Mouse (Mus musculus): ENCODE measurements around the gene Gpr137c. TPM values are rescaled to one million over a fixed set of nuclear protein-coding genes. Genes with fewer than 3 reads are reported as not detected.

Gene Gpr137c
- polyA plus RNA-seq, 1 experiment = 1.7 TPM

DNA sequence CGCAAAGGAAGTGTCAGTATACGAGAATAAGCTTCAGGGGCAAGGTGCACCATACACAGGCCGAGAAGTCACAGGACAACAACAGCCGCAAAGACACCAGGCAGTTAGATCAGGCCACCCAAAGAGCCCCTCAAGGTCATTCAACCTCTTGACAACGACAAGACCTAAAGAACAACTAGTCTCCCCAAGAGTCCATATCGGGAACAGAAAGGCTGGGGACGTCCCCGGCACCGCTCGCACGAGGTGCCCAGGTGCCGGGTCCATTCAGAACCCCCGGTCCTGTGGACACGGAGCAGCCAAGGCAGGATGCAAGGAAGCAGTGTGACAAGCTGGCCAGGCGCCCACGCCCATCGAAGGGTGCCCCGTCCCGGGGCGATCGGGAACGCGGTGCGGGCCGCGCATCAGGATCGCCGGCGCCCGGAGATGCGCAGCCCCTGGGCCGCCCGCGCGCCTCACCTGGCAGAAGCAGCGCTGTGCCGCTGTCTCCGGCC lies 98.4 kb downstream of the Gpr137c start:
- TF ChIP-seq POLR2A (IDR thresholded peaks at IDR 0.05; ENCODE audit: low read depth, low read length) = no peak
- TF ChIP-seq CTCF (conservative IDR thresholded peaks at IDR 0.05; ENCODE audit: insufficient read depth, insufficient read length, low read depth, low read length) = no peak
- peak; percentile 45 for DNase-seq
- no peaks in the 10 kb centered on the region for H3K36me3 ChIP-seq (ENCODE audit: control insufficient read depth, insufficient read depth, low read length)
- H3K27ac ChIP-seq (ENCODE audit: insufficient read depth, low read depth, low read length) = peak overlapping the region; percentile 31
- no peaks in the 10 kb centered on the region for H3K4me1 ChIP-seq (ENCODE audit: control insufficient read depth, insufficient read depth, low read length)
- 3% methylated on average over 38 of the region's 38 CpGs for WGBS
- peak overlapping the region; percentile 74 for H3K4me3 ChIP-seq (ENCODE audit: insufficient read depth, low read depth, low read length)
- H3K27me3 ChIP-seq (replicated peaks; ENCODE audit: control insufficient read depth, insufficient read depth, low read length) = no peaks in the 10 kb centered on the region

DNA sequence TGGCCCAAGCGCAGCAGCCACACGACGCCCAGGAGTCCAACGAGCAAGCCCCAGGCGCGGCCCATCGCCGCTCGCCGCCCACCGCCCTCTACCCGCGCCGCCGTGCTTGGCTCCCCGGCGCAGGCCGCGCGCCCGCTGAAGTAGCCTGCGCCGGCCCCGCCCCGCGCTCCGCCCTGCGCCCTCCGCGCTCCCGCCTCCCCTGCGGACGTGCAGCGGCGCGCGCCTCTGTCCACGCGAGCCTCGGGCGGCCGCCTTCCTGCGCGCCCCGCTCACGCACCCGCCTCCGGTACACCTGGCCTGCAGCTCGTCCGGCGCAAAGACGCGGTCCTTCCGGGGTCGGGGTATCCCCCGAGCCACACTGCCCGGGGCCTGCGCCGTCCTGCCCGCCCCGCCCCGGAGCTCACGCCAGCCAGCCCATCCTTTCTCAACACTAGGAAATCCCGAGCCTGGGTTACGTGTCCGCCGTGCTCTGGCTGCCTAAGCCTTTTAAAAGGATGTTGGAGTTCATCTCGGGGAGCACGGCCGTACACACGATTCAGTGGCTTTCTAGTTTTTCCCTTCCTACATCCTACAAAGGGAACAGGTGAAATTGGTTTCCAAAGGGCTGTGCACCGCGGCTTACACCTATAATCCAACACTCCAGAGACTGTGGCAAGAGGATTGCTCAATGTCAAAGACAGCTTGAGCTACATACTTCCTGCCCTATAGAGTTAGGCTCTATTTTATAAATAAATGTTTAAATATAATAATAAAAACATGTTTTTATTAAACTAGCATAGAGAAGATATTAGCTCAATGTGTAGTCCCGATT lies 99.1 kb downstream of the Gpr137c start, which contains the start of gene Ero1l:
Gene Ero1l (minus strand): TSS at position 346 of the 811 bp plus-strand sequence.
- peak within 1 kb of the TSS; percentile 34 for H3K27ac ChIP-seq (ENCODE audit: insufficient read depth, low read depth, low read length)
- peak within 1 kb of the TSS; percentile 74 for H3K4me3 ChIP-seq (ENCODE audit: insufficient read depth, low read depth, low read length)
- DNase-seq = peak; percentile 88
- H3K36me3 ChIP-seq (ENCODE audit: control insufficient read depth, insufficient read depth, low read length) = no peaks in the 10 kb centered on the region
- no peaks in the 10 kb centered on the region for H3K4me1 ChIP-seq (ENCODE audit: control insufficient read depth, insufficient read depth, low read length)
- no peaks in the 10 kb centered on the region for H3K27me3 ChIP-seq (replicated peaks; ENCODE audit: control insufficient read depth, insufficient read depth, low read length)
- WGBS = 2% methylated on average over 66 of the region's 74 CpGs
- TF ChIP-seq CTCF (conservative IDR thresholded peaks at IDR 0.05; ENCODE audit: insufficient read depth, insufficient read length, low read depth, low read length) = no peak
- TF ChIP-seq POLR2A (IDR thresholded peaks at IDR 0.05; ENCODE audit: low read depth, low read length) = peak; percentile 41

DNA sequence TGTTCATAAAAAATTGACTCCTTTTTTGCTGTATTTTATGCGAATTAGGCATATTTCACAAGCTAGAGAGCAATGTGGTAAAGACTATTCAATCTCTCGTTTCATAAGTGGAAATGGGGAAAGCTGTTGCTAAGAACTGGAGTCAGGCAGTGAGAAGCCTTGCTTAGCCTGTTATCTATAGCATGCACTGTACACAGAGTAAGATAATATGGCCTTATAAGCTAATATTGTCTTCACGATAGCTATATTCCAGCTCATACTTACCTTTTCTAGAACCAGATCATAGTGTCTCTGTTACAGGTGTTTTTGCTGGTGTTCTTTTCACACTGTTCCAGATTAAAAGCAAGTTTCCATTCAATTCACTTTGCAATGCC lies 99.7 kb downstream of the Gpr137c start:
- DNase-seq = no peak
- Histone ChIP-seq H3K36me3 (ENCODE audit: control insufficient read depth, insufficient read depth, low read length) (no peaks in the 10 kb centered on the region), H3K4me3 (ENCODE audit: insufficient read depth, low read depth, low read length) (no peak overlapping the region), H3K4me1 (ENCODE audit: control insufficient read depth, insufficient read depth, low read length) (no peaks in the 10 kb centered on the region), H3K27me3 (replicated peaks; ENCODE audit: control insufficient read depth, insufficient read depth, low read length) (no peaks in the 10 kb centered on the region), H3K27ac (ENCODE audit: insufficient read depth, low read depth, low read length) (no peak overlapping the region)
- no peak for TF ChIP-seq POLR2A (IDR thresholded peaks at IDR 0.05; ENCODE audit: low read depth, low read length)
- TF ChIP-seq CTCF (conservative IDR thresholded peaks at IDR 0.05; ENCODE audit: insufficient read depth, insufficient read length, low read depth, low read length) = no peak
- WGBS = 68% methylated on average over 3 of the region's 3 CpGs

DNA sequence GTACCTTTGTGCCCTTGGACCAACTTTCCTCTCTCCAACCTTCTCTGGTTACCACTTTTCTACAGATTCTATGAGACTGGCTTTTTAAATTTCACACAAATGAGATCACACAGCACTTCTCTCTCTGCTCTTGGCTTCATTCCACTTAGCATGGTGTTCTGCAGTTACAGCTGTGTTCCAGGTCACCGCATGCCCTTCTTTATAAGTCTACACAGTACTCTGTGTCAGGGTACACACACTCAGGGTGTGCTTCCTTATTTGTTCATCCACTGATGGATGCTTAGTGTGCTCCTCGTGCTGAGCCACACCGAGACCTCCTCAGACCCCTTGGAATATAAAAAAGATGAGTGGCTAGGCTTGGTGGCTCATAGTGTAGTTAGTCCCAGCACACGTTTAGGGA lies 100.6 kb downstream of the Gpr137c start:
- Histone ChIP-seq H3K4me1 (ENCODE audit: control insufficient read depth, insufficient read depth, low read length) (no peaks in the 10 kb centered on the region), H3K4me3 (ENCODE audit: insufficient read depth, low read depth, low read length) (no peak overlapping the region), H3K27me3 (replicated peaks; ENCODE audit: control insufficient read depth, insufficient read depth, low read length) (no peaks in the 10 kb centered on the region), H3K27ac (ENCODE audit: insufficient read depth, low read depth, low read length) (no peak overlapping the region), H3K36me3 (ENCODE audit: control insufficient read depth, insufficient read depth, low read length) (no peaks in the 10 kb centered on the region)
- TF ChIP-seq CTCF (conservative IDR thresholded peaks at IDR 0.05; ENCODE audit: insufficient read depth, insufficient read length, low read depth, low read length) = no peak
- no peak for TF ChIP-seq POLR2A (IDR thresholded peaks at IDR 0.05; ENCODE audit: low read depth, low read length)
- WGBS = 57% methylated on average over 4 of the region's 4 CpGs
- no peak for DNase-seq

DNA sequence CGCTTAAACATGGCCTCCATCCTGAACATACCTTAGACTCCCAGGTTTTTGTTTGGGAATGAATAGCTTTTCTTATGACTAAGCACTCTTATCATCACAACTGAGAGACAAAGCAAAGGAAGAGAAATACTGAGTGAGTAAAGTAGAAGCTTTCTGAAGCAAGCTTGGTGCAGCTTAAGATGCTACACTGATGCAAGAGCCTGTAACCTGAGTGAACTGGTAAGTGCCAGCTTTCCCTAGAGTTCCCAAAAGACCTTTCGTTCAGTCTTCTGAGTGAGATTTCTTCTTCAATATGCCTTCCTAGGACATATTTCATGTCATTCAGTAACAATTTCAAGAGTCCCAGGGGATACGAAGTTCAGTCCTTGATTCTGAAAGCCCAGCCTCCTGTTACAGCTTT lies 101.5 kb downstream of the Gpr137c start:
- Histone ChIP-seq H3K27me3 (replicated peaks; ENCODE audit: control insufficient read depth, insufficient read depth, low read length) (no peaks in the 10 kb centered on the region), H3K36me3 (ENCODE audit: control insufficient read depth, insufficient read depth, low read length) (no peaks in the 10 kb centered on the region), H3K4me3 (ENCODE audit: insufficient read depth, low read depth, low read length) (no peak overlapping the region), H3K4me1 (ENCODE audit: control insufficient read depth, insufficient read depth, low read length) (no peaks in the 10 kb centered on the region), H3K27ac (ENCODE audit: insufficient read depth, low read depth, low read length) (no peak overlapping the region)
- DNase-seq = no peak
- TF ChIP-seq CTCF (conservative IDR thresholded peaks at IDR 0.05; ENCODE audit: insufficient read depth, insufficient read length, low read depth, low read length) = no peak
- no peak for TF ChIP-seq POLR2A (IDR thresholded peaks at IDR 0.05; ENCODE audit: low read depth, low read length)
- 72% methylated on average over 3 of the region's 3 CpGs for WGBS

DNA sequence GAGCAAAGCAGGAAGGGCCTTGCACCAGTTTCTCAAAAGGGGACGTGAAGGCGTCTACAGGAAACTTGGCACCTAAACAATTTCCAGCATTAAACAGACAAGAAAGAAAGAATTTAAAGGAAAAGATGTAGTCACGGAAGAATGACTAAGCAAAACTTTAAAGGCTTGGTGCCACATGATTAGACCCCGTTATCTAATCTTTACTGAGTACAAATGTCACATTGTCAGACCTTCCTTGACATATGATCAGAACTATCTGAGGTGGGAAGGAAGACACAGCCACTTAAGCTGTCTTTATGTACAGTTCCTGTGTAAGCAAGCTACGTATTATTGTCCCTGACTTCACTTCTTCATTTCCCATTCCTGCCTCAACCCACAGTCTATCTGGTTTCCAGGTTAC lies 102.1 kb downstream of the Gpr137c start:
- Histone ChIP-seq H3K27ac (ENCODE audit: insufficient read depth, low read depth, low read length) (no peak overlapping the region), H3K4me3 (ENCODE audit: insufficient read depth, low read depth, low read length) (no peak overlapping the region), H3K36me3 (ENCODE audit: control insufficient read depth, insufficient read depth, low read length) (no peaks in the 10 kb centered on the region), H3K4me1 (ENCODE audit: control insufficient read depth, insufficient read depth, low read length) (no peaks in the 10 kb centered on the region), H3K27me3 (replicated peaks; ENCODE audit: control insufficient read depth, insufficient read depth, low read length) (no peaks in the 10 kb centered on the region)
- WGBS = 68% methylated on average over 5 of the region's 5 CpGs
- TF ChIP-seq POLR2A (IDR thresholded peaks at IDR 0.05; ENCODE audit: low read depth, low read length) = no peak
- TF ChIP-seq CTCF (conservative IDR thresholded peaks at IDR 0.05; ENCODE audit: insufficient read depth, insufficient read length, low read depth, low read length) = no peak
- no peak for DNase-seq

DNA sequence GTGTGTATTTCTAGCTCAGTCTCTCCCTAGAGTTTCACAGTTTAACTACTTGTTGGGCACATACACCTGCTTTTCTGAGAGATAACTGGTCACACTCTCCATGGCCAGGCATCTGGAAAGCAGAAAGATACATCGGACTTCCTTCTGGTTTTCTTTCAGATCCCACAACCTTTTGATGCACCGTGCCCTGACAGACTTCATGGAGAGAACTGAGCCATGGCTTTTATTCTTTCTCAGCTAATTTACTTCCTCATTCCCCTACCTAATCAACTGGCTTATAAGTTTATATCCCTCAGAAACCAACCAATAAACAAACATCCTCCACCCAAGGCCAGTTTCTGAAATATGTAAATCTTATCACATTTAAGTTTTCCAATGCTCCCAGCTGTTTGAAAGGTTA lies 102.9 kb downstream of the Gpr137c start:
- no peak for DNase-seq
- 89% methylated on average over 2 of the region's 2 CpGs for WGBS
- no peak overlapping the region for H3K27ac ChIP-seq (ENCODE audit: insufficient read depth, low read depth, low read length)
- H3K4me1 ChIP-seq (ENCODE audit: control insufficient read depth, insufficient read depth, low read length) = no peaks in the 10 kb centered on the region
- H3K27me3 ChIP-seq (replicated peaks; ENCODE audit: control insufficient read depth, insufficient read depth, low read length) = no peaks in the 10 kb centered on the region
- H3K4me3 ChIP-seq (ENCODE audit: insufficient read depth, low read depth, low read length) = no peak overlapping the region
- no peaks in the 10 kb centered on the region for H3K36me3 ChIP-seq (ENCODE audit: control insufficient read depth, insufficient read depth, low read length)
- TF ChIP-seq POLR2A (IDR thresholded peaks at IDR 0.05; ENCODE audit: low read depth, low read length) = no peak
- TF ChIP-seq CTCF (conservative IDR thresholded peaks at IDR 0.05; ENCODE audit: insufficient read depth, insufficient read length, low read depth, low read length) = no peak
